Mouse (Mus musculus): ENCODE data around the gene Col25a1. TPM values are rescaled to one million over a fixed set of nuclear protein-coding genes. Genes with fewer than 3 reads are reported as not detected.

The Col25a1 gene
- polyA plus RNA-seq, 1 experiment from 2014 or later: 5.5 TPM

DNA sequence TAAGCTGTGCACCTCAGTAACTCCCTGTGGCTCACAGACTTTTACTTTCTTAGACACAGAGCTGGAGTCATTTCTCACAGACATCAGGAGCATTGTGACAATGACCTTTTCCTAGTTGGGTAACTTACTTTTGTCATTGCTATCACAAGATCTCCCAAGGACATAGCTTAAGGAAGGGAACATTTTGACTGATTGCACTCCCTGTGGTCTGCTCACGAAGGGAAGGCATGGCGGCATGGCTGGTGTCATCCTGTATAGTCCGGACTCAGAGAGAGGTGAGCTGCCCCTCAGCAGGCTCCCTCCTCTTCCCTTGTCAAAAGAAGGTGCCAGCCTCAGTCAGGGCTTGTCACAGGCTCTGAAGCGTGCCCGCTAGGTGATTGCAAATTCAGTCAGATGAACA, 160.6 kb downstream of the Col25a1 start:
- H3K27me3 ChIP-seq: no peaks in the 10 kb centered on the region
- no peaks in the 10 kb centered on the region for H3K9me3 ChIP-seq
- H3K27ac ChIP-seq (replicated peaks): no peak overlapping the region
- H3K4me3 ChIP-seq: no peak overlapping the region
- no peaks in the 10 kb centered on the region for H3K36me3 ChIP-seq
- 83% methylated on average over 5 of the region's 5 CpGs for WGBS
- peaks cover 18% of the 10 kb centered on the region for H3K4me1 ChIP-seq (replicated peaks)
- H3K9ac ChIP-seq: no peak overlapping the region
- no peak overlapping the region for H3K4me2 ChIP-seq
- no peak for ATAC-seq (ENCODE audit: low FRiP score, low read depth)

DNA sequence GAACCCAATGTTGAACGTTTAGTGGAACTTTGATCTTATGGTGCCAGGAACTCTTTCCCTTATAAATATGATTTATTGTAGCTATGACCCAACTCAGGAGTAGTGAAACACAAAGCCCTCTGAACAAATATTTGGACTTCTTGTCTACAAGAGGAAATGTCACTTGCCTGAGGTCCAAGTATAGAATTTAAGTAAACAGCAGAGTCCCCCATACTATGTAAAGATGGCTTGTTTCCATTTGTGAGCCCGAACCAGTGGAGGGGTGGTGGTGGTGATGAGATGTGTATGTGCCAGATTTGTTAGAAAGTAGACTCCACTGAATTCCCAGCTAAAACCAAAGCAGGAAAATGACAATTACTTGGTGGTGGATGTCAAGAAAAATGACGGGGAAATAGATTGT, 169.2 kb downstream of the Col25a1 start:
- no peaks in the 10 kb centered on the region for H3K4me1 ChIP-seq (replicated peaks)
- 93% methylated on average over 3 of the region's 3 CpGs for WGBS
- ATAC-seq (ENCODE audit: low FRiP score, low read depth): no peak

DNA sequence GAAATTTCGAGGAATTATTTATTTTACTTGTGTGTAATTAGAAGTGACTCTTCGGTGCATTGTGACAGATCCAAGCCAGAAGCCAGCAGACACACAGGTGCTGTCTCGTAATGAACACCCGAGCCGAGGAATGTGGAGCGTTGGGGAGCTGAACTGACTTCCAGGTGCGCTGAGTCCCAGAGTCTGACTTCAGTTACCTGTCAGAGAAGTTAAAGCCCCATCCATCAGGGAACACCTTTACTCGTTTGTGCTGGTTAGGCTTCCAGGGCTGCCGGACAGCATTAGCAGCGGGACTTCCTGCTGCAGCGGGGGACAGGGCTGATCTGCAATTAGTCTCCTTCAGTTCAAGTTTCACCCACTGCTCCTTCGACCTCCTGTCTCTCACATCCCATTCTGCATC, 172.3 kb downstream of the Col25a1 start:
- Histone ChIP-seq H3K4me3 (no peak overlapping the region), H3K27ac (replicated peaks) (no peak overlapping the region), H3K9ac (no peak overlapping the region), H3K36me3 (no peaks in the 10 kb centered on the region), H3K9me3 (no peaks in the 10 kb centered on the region), H3K4me2 (no peak overlapping the region), H3K4me1 (replicated peaks) (0 out of 2 replicates have a peak, but pooled peaks cover under 1% of the 10 kb centered on the region), H3K27me3 (no peaks in the 10 kb centered on the region)
- ATAC-seq (ENCODE audit: low FRiP score, low read depth): no peak
- 70% methylated on average over 12 of the region's 12 CpGs for WGBS

More for the DNA sequence above, 169.2 kb downstream of the Col25a1 start:
- no peak overlapping the region for H3K27ac ChIP-seq (replicated peaks)
- H3K9ac ChIP-seq: no peak overlapping the region
- H3K36me3 ChIP-seq: no peaks in the 10 kb centered on the region
- no peak overlapping the region for H3K4me3 ChIP-seq
- no peak overlapping the region for H3K4me2 ChIP-seq
- no peaks in the 10 kb centered on the region for H3K9me3 ChIP-seq
- no peaks in the 10 kb centered on the region for H3K27me3 ChIP-seq

DNA sequence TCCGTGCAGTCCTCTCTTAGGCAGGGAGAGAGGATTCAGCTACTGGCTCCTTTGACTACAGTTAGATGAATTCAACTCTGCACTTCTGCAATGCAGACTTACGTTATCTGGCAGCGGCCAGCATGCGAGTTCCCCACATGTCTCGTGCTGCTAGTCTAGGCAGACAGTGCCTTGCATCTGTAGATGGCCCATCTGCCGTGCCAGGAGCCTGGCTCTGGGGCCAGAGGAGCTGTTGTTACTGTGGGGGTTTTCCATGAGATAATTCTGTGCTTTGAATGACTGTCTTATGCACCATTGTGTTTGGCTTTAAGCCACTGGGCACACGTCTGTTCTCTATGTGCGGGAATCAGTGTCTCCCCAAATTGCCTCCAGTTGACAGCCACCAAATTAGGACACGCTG, 173.5 kb downstream of the Col25a1 start:
- ATAC-seq (ENCODE audit: low FRiP score, low read depth): peak; percentile 77; the same call in 1 of the 2 replicates
- H3K27ac ChIP-seq (replicated peaks): no peak overlapping the region
- WGBS: 67% methylated on average over 9 of the region's 9 CpGs
- no peak overlapping the region for H3K4me2 ChIP-seq
- no peaks in the 10 kb centered on the region for H3K27me3 ChIP-seq
- H3K4me3 ChIP-seq: no peak overlapping the region
- no peaks in the 10 kb centered on the region for H3K9me3 ChIP-seq
- peaks cover 4% of the 10 kb centered on the region; the same call in 1 of the 2 replicates for H3K4me1 ChIP-seq (replicated peaks)
- no peaks in the 10 kb centered on the region for H3K36me3 ChIP-seq
- no peak overlapping the region for H3K9ac ChIP-seq

DNA sequence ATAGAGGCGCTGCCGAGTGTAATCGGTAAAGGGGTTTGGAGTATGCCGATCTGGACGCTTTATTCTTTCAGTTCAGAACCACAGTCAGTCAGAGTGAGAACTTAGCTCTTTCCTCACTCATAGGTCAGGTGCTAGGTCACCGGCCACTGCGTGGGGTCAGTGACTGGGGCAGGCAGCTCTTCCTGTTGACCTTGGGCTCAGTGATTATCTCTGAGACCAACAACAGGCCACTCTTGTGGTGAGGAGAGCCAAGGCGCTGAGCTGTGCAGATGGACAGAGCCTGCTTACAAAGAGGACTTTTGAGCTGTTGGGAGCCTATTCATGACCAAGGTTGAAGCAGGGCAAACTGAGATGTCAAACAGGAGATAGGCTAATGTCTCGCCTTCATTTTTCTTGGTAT, 174.4 kb downstream of the Col25a1 start:
- ATAC-seq (ENCODE audit: low FRiP score, low read depth): no peak
- H3K27me3 ChIP-seq: no peaks in the 10 kb centered on the region
- no peak overlapping the region for H3K4me2 ChIP-seq
- H3K9me3 ChIP-seq: no peaks in the 10 kb centered on the region
- 84% methylated on average over 9 of the region's 9 CpGs for WGBS
- H3K36me3 ChIP-seq: no peaks in the 10 kb centered on the region
- peaks cover 8% of the 10 kb centered on the region for H3K4me1 ChIP-seq (replicated peaks)
- H3K27ac ChIP-seq (replicated peaks): no peak overlapping the region
- no peak overlapping the region for H3K4me3 ChIP-seq
- H3K9ac ChIP-seq: no peak overlapping the region

DNA sequence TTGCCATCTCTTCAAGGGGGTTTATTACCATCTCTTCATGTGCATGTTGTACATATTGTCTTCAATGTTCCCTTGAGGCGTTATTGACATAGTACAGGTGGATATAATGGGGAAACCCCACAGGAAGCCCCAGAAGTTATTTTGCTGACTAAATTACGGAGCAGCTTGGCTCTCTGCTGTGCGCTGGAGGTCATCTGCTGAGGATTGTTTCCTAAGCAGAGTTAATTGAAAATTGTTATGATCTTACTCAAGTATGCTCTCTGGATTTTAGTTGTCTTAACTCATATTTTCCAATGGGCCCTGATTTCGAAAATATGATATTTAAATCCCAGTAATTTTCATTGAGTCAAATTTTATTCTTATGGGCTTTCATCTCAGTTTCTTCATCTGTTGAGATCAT, 178.0 kb downstream of the Col25a1 start:
- Histone ChIP-seq H3K9me3 (no peaks in the 10 kb centered on the region), H3K4me3 (no peak overlapping the region), H3K27ac (replicated peaks) (no peak overlapping the region), H3K27me3 (no peaks in the 10 kb centered on the region), H3K4me1 (replicated peaks) (peaks cover 11% of the 10 kb centered on the region), H3K4me2 (no peak overlapping the region), H3K36me3 (no peaks in the 10 kb centered on the region), H3K9ac (no peak overlapping the region)
- 62% methylated on average over 4 of the region's 4 CpGs for WGBS
- no peak for ATAC-seq (ENCODE audit: low FRiP score, low read depth)

DNA sequence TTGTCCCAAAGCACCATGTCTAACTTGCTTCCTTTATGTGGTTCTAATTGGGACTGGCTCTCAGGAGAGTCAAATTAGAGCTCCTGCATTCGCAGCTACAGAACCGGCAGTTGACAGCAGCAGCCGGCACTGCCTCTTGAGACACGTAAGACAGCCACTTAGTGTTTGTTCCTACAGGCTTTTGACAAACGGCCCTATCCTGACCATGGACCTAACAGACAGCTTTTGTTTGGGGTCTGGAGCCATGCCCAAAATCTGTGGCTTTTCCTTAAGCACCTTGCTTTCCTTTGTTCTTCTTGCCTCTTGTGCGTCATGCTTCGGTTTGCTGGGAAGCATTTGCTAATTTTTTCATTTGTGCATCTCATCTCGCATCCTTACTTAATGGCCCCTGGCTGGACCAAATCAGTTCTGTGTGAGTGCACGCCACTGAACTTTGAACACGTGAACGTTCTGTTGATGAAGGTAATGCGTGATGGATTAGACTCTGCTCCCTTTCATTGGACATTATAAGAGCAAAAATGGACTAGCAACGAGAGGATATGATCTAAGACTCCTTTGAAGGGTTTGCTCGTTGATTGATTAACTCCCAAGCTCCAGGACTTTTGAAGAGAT, 179.5 kb downstream of the Col25a1 start:
- peaks cover 11% of the 10 kb centered on the region for H3K4me1 ChIP-seq (replicated peaks)
- no peak overlapping the region for H3K4me3 ChIP-seq
- H3K36me3 ChIP-seq: no peaks in the 10 kb centered on the region
- no peaks in the 10 kb centered on the region for H3K27me3 ChIP-seq
- H3K27ac ChIP-seq (replicated peaks): no peak overlapping the region
- 27% methylated on average over 14 of the region's 14 CpGs for WGBS
- peak overlapping the region; percentile 5; the same call in 1 of the 2 replicates for H3K4me2 ChIP-seq
- no peak overlapping the region for H3K9ac ChIP-seq
- ATAC-seq (ENCODE audit: low FRiP score, low read depth): peak; percentile 68; the same call in 1 of the 2 replicates
- no peaks in the 10 kb centered on the region for H3K9me3 ChIP-seq

DNA sequence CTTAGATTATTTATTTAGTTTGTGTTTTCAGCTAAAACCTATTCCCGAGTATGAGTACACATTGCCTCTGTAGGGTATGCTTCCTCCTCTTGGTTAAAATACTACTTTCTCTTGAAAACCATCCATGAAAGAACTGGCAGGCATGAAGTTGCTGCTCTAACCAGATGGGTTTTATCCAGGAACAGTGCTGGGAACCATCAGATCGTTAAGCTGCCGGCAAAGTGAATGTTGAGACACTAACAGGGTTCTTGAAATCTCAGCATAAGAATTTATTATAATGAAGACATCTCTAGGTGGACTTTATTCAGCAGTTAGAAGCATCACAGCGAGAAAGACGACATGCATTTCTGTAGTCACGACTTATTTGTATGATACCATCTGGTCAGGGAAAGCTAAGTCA, 181.9 kb downstream of the Col25a1 start:
- Histone ChIP-seq H3K4me1 (replicated peaks) (peaks cover 11% of the 10 kb centered on the region), H3K9me3 (no peaks in the 10 kb centered on the region), H3K4me3 (no peak overlapping the region), H3K36me3 (no peaks in the 10 kb centered on the region), H3K27ac (replicated peaks) (no peak overlapping the region), H3K27me3 (no peaks in the 10 kb centered on the region), H3K4me2 (no peak overlapping the region), H3K9ac (no peak overlapping the region)
- no peak for ATAC-seq (ENCODE audit: low FRiP score, low read depth)
- 76% methylated on average over 6 of the region's 6 CpGs for WGBS

DNA sequence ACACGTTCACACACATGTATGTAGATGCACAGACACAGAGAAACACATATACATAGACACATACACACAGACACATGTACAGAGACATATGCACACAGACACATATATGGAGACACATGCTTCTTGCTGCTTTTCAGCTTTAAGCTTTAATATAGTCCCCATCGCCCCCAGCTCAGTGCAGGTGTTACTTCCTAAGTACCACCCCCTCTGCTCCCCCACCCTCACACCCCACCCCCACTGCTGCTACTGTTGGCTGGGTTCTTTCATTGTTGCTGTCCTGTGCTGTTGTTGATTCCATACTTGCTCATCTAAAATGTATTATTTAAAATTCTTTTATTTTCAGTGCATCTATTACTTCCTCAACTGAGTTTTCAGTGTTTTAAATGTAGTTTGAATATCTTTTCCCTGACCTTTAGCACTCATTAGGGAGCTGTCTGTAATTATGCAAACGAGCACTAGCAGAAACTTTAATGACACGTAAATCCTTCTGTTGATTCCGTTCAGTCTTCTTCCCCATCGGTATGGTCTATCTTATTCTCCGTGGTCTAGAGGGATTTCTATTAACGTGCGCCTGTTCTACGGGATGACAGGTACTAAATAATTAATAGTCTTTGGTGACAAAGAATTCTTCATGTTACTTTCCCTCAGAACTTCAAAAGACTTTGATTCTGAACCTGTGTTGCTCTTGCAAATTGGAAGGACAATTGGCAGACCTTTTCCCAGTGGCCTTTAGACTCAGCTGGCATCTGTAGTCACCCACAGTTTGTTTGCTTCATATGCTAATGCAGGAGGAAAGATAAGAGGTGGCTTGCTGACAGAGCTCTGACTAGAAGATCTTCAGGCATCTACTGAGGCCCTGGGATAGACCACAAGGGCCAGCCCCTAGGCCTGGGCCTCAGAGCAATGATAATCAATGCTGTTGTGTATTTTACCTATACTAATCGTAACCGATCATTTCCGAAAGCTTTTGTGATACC, 196.0 kb downstream of the Col25a1 start:
- no peak for ATAC-seq (ENCODE audit: low FRiP score, low read depth)
- H3K4me2 ChIP-seq: no peak overlapping the region
- H3K4me3 ChIP-seq: no peak overlapping the region
- H3K9ac ChIP-seq: no peak overlapping the region
- no peaks in the 10 kb centered on the region for H3K36me3 ChIP-seq
- no peaks in the 10 kb centered on the region for H3K4me1 ChIP-seq (replicated peaks)
- no peak overlapping the region for H3K27ac ChIP-seq (replicated peaks)
- H3K9me3 ChIP-seq: no peaks in the 10 kb centered on the region
- 50% methylated on average over 13 of the region's 13 CpGs for whole genome bisulfite sequencing
- no peaks in the 10 kb centered on the region for H3K27me3 ChIP-seq

DNA sequence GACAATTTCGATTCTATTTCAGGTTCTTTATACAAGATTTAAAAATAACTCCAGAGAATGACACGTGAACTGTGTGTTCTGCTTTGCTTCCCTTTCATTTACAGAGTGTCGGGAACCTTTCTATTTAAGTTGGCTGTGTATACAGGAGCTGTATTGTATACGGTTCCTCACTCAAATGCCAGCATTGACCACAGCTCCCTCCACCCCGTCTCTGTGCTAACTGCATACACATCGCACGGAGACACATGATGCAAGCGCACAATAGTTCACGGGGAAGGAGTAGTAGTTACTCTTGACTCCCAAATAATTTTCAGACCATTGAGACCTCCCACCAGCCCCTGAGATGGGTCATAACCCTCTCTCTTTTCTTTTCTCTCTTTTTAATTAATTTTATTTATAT, 197.6 kb downstream of the Col25a1 start:
- Histone ChIP-seq H3K9me3 (no peaks in the 10 kb centered on the region), H3K4me1 (replicated peaks) (no peaks in the 10 kb centered on the region), H3K4me2 (no peak overlapping the region), H3K27ac (replicated peaks) (no peak overlapping the region), H3K27me3 (no peaks in the 10 kb centered on the region), H3K36me3 (no peaks in the 10 kb centered on the region), H3K4me3 (no peak overlapping the region), H3K9ac (no peak overlapping the region)
- 89% methylated on average over 9 of the region's 9 CpGs for WGBS
- no peak for ATAC-seq (ENCODE audit: low FRiP score, low read depth)

DNA sequence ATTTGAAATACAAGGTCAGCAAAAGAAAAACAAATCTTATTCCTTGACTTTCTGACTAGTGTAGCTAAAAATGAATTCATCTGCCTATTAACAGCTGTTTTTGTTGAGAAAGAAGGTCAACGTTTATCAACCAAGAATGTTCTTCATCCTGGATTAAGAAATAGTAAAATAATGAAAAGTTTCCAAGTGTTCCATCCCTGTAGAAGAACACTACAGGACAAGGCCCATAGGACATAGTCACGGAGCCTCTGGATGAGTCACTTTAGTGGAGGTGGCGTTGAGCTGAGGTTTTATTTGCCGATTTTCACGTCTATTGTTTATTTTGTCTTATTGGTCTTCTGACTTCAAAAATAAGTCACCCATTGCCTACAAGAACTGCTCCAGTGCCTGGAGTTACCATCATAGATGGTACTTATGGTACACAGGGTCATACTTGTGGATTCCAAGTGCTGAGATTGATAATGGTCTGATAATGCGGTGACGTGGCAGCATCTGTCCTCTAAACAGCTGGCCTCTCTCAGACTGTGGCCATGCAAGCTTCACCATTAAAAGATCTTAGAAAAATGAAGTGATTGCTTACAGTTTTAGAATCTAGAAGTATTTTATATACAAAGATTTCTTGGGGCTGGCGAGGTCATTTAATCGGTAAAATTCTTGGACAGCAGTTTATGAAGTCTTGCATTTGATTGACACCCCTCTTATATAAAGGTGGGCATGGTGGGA, 198.7 kb downstream of the Col25a1 start:
- Histone ChIP-seq H3K27ac (replicated peaks) (no peak overlapping the region), H3K36me3 (no peaks in the 10 kb centered on the region), H3K4me1 (replicated peaks) (no peaks in the 10 kb centered on the region), H3K9ac (no peak overlapping the region), H3K4me3 (no peak overlapping the region), H3K27me3 (no peaks in the 10 kb centered on the region), H3K4me2 (no peak overlapping the region), H3K9me3 (no peaks in the 10 kb centered on the region)
- no peak for ATAC-seq (ENCODE audit: low FRiP score, low read depth)
- 96% methylated on average over 9 of the region's 9 CpGs for WGBS

DNA sequence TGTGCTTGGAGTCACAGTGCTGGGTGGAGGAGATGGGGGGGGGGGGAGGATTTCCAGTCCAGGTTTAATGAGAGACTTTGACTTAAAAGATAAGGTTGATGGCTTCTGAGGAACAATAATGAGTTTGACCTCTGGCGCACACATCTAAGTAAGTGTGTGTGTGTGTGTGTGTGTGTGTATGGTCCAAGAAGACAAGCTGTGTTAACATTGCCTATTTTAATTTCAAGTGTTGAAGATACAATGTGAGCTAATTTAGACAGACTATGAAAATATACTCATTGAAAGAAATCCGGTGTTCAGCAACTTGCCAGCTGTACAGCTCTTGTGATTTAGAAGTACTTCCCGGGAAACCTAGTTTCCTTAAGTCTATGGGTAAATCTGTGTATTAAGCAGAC, 199.3 kb downstream of the Col25a1 start:
- H3K27me3 ChIP-seq: no peaks in the 10 kb centered on the region
- ATAC-seq (ENCODE audit: low FRiP score, low read depth): no peak
- H3K4me1 ChIP-seq (replicated peaks): no peaks in the 10 kb centered on the region
- H3K4me3 ChIP-seq: no peak overlapping the region
- WGBS: 92% methylated on average over 3 of the region's 3 CpGs
- no peak overlapping the region for H3K27ac ChIP-seq (replicated peaks)
- H3K36me3 ChIP-seq: no peaks in the 10 kb centered on the region
- H3K9ac ChIP-seq: no peak overlapping the region
- H3K4me2 ChIP-seq: no peak overlapping the region
- no peaks in the 10 kb centered on the region for H3K9me3 ChIP-seq
